Mouse (Mus musculus): ENCODE results near the gene Abcg2. TPM values are rescaled to one million over a fixed set of nuclear protein-coding genes. Genes with fewer than 3 reads are reported as not detected.

Abcg2 gene
- 43.2 and 46.4 TPM in 2 replicates for polyA plus RNA-seq (2012; rRNA removed)

GRCm38 (mm10) chr6:58584223-58584622, at the start of gene Abcg2:
TSS of gene Abcg2 (plus strand) at chr6:58584523.

Other genes with a start within 250 kb of the Abcg2 start
- not detected in 2 replicates for gene Vmn1r30, start 141.1 kb upstream of the Abcg2 start, polyA plus RNA-seq (2012; rRNA removed)
- not detected in 2 replicates for gene Vmn1r31, start 109.2 kb upstream of the Abcg2 start, polyA plus RNA-seq (2012; rRNA removed)
- 4.4 and 5.1 TPM in 2 replicates for gene Herc3, start 246.9 kb downstream of the Abcg2 start, polyA plus RNA-seq (2012; rRNA removed)

Measured in liver, embryonic 18 days (tissue).